Mouse (Mus musculus) forebrain, embryonic 11.5 days (tissue): ENCODE data around the gene Rtf1. TPM values are rescaled to one million over a fixed set of nuclear protein-coding genes. Genes with fewer than 3 reads are reported as not detected.
"Not testable (repeated sequence)": the region's sequence is repeated elsewhere in the genome, so short reads cannot be mapped to it uniquely, and the experiment has no call there.

Experiments
- ATAC-seq: fragments of 200-750 bp; cut with Nextera tagmentation; replicated peaks from 2 replicates; pipeline ENCODE4 v1.8.0; 2017; ENCODE audit warnings: moderate TSS enrichment; ENCODE audit not compliant: low FRiP score
- DNase-seq: peaks from one replicate; pipeline ENCODE4 v3.0.0-alpha.2; 2017; ENCODE audit warnings: low spot score
- H3K27ac ChIP-seq: fragments of 300-500 bp; sonication (generic); 2 replicates; pipeline ENCODE4 v1.5.1; 2014; ENCODE audit warnings: low read depth, low read length
- H3K27me3 ChIP-seq: fragments of 300-500 bp; sonication (generic); 2 replicates; pipeline ENCODE4 v1.6.1; 2014; ENCODE audit warnings: mild to moderate bottlenecking, low read length, mixed read lengths; ENCODE audit not compliant: control insufficient read depth, insufficient read depth
- H3K36me3 ChIP-seq: fragments of 300-500 bp; sonication (generic); 2 replicates; pipeline ENCODE4 v1.6.1; 2014; ENCODE audit warnings: mild to moderate bottlenecking, low read length, moderate library complexity, mixed read lengths; ENCODE audit not compliant: control insufficient read depth, insufficient read depth
- H3K4me1 ChIP-seq: fragments of 300-500 bp; sonication (generic); replicated peaks from 2 replicates; pipeline ENCODE4 v1.6.1; 2014; ENCODE audit warnings: low read length, mixed read lengths; ENCODE audit not compliant: control insufficient read depth, insufficient read depth
- H3K4me2 ChIP-seq: fragments of 300-500 bp; sonication (generic); 2 replicates; pipeline ENCODE4 v1.6.1; 2014; ENCODE audit warnings: low read depth, mild to moderate bottlenecking, low read length, moderate library complexity, mixed read lengths; ENCODE audit not compliant: severe bottlenecking
- H3K4me3 ChIP-seq: fragments of 300-500 bp; sonication (generic); 2 replicates; pipeline ENCODE4 v1.5.1; 2014; ENCODE audit warnings: low read depth, low read length
- H3K9ac ChIP-seq: fragments of 300-500 bp; sonication (generic); 2 replicates; pipeline ENCODE4 v1.6.1; 2014; ENCODE audit warnings: low read length
- H3K9me3 ChIP-seq: fragments of 300-500 bp; sonication (generic); 2 replicates; pipeline ENCODE4 v1.6.1; 2016; ENCODE audit warnings: low read length, mixed read lengths; ENCODE audit not compliant: control insufficient read depth
- WGBS: fragments of 180-500 bp; shearing (Covaris S2); extraction: QIAGEN DNeasy Blood & Tissue Kit; methylation state at CpG from one replicate; pipeline ENCODE4 v1.1.7; 2014; 5-methylcytosine and 5-hydroxymethylcytosine counted together
- polyA plus RNA-seq: library from polyadenylated mRNA; unstranded; fragments of >200 nt; fragmentation: Nextera tagmentation; extraction: Ambion mirVana; gene quantifications from 2 replicates; pipeline ENCODE4 v1.2.1, GENCODE M21; 2014

The Rtf1 gene
- polyA plus RNA-seq, 1 experiment from 2014 or later, result 32.1 TPM

DNA sequence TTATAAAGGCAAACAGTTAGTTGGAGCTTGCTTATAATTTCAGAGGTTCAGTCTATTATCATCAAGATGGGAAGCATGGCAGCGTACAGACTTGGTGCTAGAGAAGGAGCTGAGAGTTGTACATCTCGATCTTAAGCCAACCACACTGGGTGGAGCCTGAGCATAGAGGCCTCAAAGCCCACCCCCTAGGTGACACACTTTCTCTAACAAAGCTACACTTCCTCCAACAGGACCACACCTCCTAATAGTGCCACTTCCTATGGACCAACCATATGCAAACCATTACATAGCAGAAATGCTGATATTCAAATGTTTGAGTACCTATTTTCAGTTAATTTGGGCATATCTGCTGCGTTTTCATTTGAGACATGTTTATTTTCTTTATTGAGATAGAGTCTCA is 35.1 kb downstream of the Rtf1 start:
- Histone ChIP-seq H3K4me1 (no peaks in the 10 kb centered on the region), H3K9me3 (no peaks in the 10 kb centered on the region), H3K4me3 (no peak overlapping the region), H3K27ac (no peak overlapping the region), H3K36me3 (peaks cover 5% of the 10 kb centered on the region; the same call in 1 of the 2 replicates), H3K27me3 (no peaks in the 10 kb centered on the region), H3K9ac (no peak overlapping the region), H3K4me2 (no peak overlapping the region)
- 95% methylated on average over 3 of the region's 3 CpGs for WGBS
- ATAC-seq, result no peak
- DNase-seq, result no peak

DNA sequence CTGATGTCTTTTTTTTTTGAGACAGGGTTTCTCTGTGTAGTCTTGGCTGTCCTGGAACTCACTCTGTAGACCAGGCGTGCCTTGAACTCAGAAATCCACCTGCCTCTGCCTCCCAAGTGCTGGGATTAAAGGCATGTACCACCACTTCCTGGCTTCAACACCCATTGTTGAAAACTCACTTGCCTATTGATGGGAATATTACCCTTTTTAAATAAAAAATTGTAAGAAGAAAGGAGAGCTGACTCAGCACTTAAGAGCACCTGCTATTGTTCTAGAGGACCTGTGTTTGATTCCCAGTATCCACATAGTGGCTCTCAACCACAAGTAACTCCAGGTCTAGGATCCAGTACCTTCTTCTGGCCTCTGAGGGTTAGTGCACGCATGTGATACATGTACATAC is 41.0 kb downstream of the Rtf1 start:
- not testable (repeated sequence) for ATAC-seq, H3K27ac ChIP-seq, H3K4me3 ChIP-seq, H3K9me3 ChIP-seq, H3K36me3 ChIP-seq, H3K9ac ChIP-seq, DNase-seq, H3K4me2 ChIP-seq, H3K4me1 ChIP-seq, H3K27me3 ChIP-seq
- 92% methylated on average over 2 of the region's 2 CpGs for WGBS

DNA sequence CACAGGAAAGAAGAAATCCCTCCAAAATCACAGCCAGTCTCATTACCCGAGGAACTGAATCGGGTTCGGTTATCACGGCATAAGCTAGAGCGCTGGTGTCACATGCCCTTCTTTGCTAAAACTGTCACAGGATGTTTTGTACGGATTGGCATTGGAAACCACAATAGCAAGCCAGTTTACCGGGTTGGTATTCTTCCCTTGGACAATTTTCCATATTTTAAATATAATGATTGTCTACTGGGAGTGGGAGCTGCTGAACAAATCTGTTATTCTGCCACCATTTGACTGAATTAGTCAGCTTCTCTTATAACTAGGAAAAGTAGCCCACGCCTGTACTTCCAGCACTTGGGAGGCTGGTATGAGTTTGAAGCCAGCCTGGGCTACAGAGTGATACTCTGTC is 46.2 kb downstream of the Rtf1 start:
- Histone ChIP-seq H3K27ac (no peak overlapping the region), H3K27me3 (no peaks in the 10 kb centered on the region), H3K4me2 (no peak overlapping the region), H3K36me3 (peaks cover 9% of the 10 kb centered on the region), H3K4me3 (no peak overlapping the region), H3K9me3 (no peaks in the 10 kb centered on the region), H3K4me1 (no peaks in the 10 kb centered on the region), H3K9ac (no peak overlapping the region)
- 95% methylated on average over 8 of the region's 8 CpGs for WGBS
- DNase-seq, result no peak
- no peak for ATAC-seq

DNA sequence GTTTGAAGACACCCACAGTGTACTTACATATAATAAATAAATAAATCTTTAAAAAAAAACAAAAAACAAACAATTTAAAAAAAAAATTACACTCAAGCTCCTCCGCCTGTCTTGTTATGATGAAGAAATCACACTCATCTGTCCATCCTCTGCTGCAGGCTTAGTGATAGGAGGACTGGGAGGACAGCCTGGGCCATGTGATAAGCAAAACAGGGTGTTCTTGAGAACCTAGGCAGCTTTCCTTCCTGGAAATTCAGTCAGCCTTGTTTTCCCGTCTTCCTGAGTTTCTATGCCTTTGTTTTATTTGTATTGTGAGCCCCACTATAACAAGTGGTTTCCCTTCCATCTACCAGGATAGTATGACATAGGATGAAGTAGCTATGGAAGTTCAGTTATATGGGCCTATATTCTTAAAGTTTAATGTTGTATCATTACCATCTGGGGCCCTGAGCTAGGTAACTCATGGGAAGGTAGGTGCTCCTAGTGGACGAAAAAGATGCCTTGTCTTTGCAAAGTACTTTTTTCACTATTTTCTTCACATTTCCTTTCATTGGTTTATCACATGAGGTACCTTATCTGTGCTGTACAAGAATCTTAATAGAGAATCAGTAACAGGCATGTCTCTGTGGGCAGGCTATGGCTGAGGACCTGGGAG is 53.0 kb downstream of the Rtf1 start:
- no peaks in the 10 kb centered on the region for H3K9me3 ChIP-seq
- H3K36me3 ChIP-seq, result peaks cover 16% of the 10 kb centered on the region
- ATAC-seq (no peak), DNase-seq (no peak)
- no peak overlapping the region for H3K4me2 ChIP-seq
- H3K27ac ChIP-seq, result no peak overlapping the region
- H3K27me3 ChIP-seq, result no peaks in the 10 kb centered on the region
- H3K4me3 ChIP-seq, result no peak overlapping the region
- no peak overlapping the region for H3K9ac ChIP-seq
- H3K4me1 ChIP-seq, result no peaks in the 10 kb centered on the region
- 87% methylated on average over 3 of the region's 3 CpGs for WGBS

DNA sequence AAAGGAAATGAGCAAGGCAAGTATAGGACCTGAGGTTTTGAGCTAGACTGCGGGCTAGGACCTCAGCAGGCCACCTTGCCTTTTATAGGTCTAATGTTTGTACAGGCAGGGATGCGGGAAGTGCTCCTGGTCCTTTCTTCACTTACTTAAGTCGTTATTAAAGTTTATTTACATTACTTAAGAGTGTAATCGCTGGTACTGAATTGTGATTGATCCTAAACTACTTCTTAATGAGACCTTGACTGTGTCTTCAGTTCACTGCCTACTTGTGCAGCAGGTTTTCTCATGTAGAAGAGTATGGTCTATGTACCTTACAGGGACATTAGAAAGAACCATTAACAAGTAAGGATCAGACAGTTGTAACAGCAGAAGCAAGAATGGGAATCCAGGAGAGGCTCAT is 55.9 kb downstream of the Rtf1 start:
- Histone ChIP-seq H3K27me3 (no peaks in the 10 kb centered on the region), H3K4me1 (no peaks in the 10 kb centered on the region), H3K9ac (no peak overlapping the region), H3K36me3 (peaks cover 13% of the 10 kb centered on the region; the same call in 1 of the 2 replicates), H3K4me3 (no peak overlapping the region), H3K9me3 (no peaks in the 10 kb centered on the region), H3K27ac (no peak overlapping the region), H3K4me2 (no peak overlapping the region)
- DNase-seq (no peak), ATAC-seq (no peak)
- WGBS, result 89% methylated on average over 4 of the region's 4 CpGs

DNA sequence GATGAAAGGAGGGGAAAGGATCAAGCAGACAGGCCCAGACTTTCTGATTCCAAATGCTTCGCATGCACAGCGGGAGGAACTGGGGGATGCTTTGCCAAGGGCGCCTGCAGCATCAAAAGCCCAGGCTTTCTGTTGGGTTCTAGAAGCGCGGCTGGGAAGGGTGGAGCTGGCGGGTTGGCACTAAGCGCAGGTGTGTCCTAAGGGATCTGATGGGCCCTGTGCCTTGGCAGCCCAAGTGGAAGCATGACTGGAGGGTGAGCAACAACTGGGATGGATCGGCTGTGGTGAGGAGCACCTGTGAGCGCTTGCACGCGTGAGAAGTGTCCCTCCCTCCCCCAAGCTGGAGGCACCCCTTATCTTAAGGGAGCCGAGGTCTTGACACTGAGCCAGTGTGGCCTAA is 62.3 kb downstream of the Rtf1 start:
- WGBS, result 29% methylated on average over 12 of the region's 12 CpGs
- Histone ChIP-seq H3K4me3 (no peak overlapping the region), H3K9me3 (no peaks in the 10 kb centered on the region), H3K4me1 (0 out of 2 replicates have a peak, but pooled peaks cover 4% of the 10 kb centered on the region), H3K4me2 (no peak overlapping the region), H3K27ac (no peak overlapping the region), H3K36me3 (peaks cover 4% of the 10 kb centered on the region; the same call in 1 of the 2 replicates), H3K9ac (no peak overlapping the region), H3K27me3 (no peaks in the 10 kb centered on the region)
- DNase-seq, result no peak
- no peak for ATAC-seq

DNA sequence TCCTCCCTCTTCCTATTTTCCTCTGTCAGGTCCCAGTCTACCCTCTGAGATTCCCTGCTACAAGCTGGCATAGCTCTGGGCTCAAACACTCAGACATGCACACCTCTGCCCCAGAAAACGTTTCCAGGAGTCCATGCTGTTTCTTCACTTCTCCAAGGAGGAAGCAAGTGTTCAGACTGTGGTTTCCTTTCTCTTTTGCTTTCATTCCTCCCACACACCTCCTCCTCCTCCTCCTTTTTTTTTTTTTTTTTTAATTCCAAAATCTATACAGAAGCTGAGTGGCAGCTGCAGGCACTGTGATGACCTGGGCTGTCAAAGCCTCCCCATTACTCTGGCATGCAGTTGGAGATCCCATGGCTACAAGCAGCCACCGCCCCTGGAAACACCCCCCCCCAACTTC is 65.7 kb downstream of the Rtf1 start:
- H3K9me3 ChIP-seq, result no peaks in the 10 kb centered on the region
- WGBS, result 25% methylated on average over 2 of the region's 2 CpGs
- H3K36me3 ChIP-seq, result no peaks in the 10 kb centered on the region
- no peak for DNase-seq
- H3K27ac ChIP-seq, result no peak overlapping the region
- no peak overlapping the region for H3K4me2 ChIP-seq
- ATAC-seq, result no peak
- H3K4me1 ChIP-seq, result peaks cover 22% of the 10 kb centered on the region
- H3K9ac ChIP-seq, result no peak overlapping the region
- peaks cover 27% of the 10 kb centered on the region for H3K27me3 ChIP-seq
- no peak overlapping the region for H3K4me3 ChIP-seq

DNA sequence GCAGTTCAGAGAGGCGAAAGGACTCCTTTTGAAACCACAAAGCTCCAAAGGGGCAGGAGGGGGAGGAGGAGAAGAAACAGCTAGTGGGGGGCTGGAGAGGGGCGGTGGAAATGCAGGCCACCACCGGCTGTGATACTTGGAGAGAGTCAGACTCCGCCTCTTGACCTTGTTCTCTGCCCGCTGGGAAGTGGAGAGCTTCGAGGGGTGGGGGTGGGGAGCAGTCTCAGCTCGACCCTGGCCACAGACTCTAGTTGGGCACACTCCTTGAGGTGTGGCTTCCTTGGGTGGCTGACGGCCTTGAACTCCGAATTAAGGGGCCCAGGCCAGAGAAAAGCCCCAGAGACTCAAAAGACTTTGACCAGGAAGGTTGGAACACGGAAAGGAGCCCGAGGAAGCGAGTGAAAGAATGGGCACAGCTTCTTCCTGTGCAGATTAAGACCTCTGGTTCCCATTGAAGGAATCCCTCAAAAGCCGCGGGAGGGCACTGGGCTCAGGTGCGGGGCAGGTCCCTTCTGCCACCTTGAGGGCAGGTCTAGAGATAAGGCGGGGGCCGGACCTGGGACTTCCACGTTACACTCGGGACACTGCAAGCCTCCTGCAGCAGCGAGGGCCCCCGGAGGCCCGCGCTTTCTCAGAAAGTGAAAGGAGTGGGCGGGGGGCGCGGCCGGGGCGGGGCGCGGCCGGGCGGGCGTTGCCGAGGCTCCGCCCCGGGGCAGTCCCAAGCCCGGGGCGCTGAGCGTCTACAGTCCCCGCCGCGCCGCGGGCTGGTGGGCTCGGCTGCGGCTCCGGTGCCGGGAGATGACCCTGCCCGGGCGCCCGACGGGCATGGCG is 66.9 kb downstream of the Rtf1 start, which contains the start of gene Itpka:
Gene Itpka (plus strand): TSS at position 757 of the 831 bp plus-strand sequence.
- Histone ChIP-seq H3K36me3 (no peaks in the 10 kb centered on the region), H3K27me3 (peaks cover 27% of the 10 kb centered on the region), H3K4me2 (peak within 1 kb of the TSS; percentile 98), H3K9me3 (no peaks in the 10 kb centered on the region), H3K9ac (peak within 1 kb of the TSS; percentile 60), H3K4me1 (peaks cover 22% of the 10 kb centered on the region), H3K27ac (peak within 1 kb of the TSS; percentile 51), H3K4me3 (peak within 1 kb of the TSS; percentile 59)
- WGBS, result under 1% methylated on average over 29 of the region's 53 CpGs
- ATAC-seq, result peak; percentile 79
- peak; percentile 90 for DNase-seq
